ENCODE assay signal across 7 mouse cellular contexts in genomic region chr17:34118113-34118872, GRCm38 (mm10). TPM values are rescaled to one million over a fixed set of nuclear protein-coding genes. Genes with fewer than 3 reads are reported as not detected.
DNase-seq lines count a peak whose midpoint lies in the region; ATAC-seq and TF ChIP-seq lines count a peak whose summit lies in the region.

No protein-coding gene starts in this region.

- no peaks in the 10 kb centered on the region for H3K9me3 ChIP-seq in CH12.LX (replicated peaks; ENCODE audit: low read length)
- no peaks in the 10 kb centered on the region for H3K9me3 ChIP-seq in heart, embryonic 14.5 days (ENCODE audit: control insufficient read depth, low read length)
- H3K9me3 ChIP-seq in midbrain, embryonic 13.5 days = no peaks in the 10 kb centered on the region

- TF ChIP-seq CTCF in CH12.LX (conservative IDR thresholded peaks at IDR 0.05 in 1 of 2, IDR thresholded peaks at IDR 0.05 in 1 of 2; ENCODE audit: low read depth in 2 of 2, low read length in 2 of 2) = no peak
- TF ChIP-seq CTCF in testis, adult 2 months (IDR thresholded peaks at IDR 0.05; ENCODE audit: control insufficient read depth, insufficient read depth, insufficient replicate concordance, low read depth, low read length) = peak; percentile 9; the same call in 1 of the 2 replicates

- TF ChIP-seq RAD21 in CH12.LX (IDR thresholded peaks at IDR 0.05; ENCODE audit: low read depth, low read length) = no peak

- H3K27me3 ChIP-seq in CH12.LX (replicated peaks) = no peaks in the 10 kb centered on the region
- no peaks in the 10 kb centered on the region for H3K27me3 ChIP-seq in heart, embryonic 14.5 days (ENCODE audit: control insufficient read depth, insufficient read depth, low read length)
- H3K27me3 ChIP-seq in midbrain, embryonic 13.5 days = no peaks in the 10 kb centered on the region
- no peaks in the 10 kb centered on the region for H3K27me3 ChIP-seq in testis, adult 2 months (ENCODE audit: control insufficient read depth, insufficient read depth, low read length)

- ATAC-seq in heart, embryonic 14.5 days (ENCODE audit: insufficient number of reproducible peaks, insufficient read depth, low FRiP score, low read depth) = no peak
- ATAC-seq in midbrain, embryonic 13.5 days = no peak

- dilution Hi-C loops in CH12.LX (cut with MboI; ENCODE audit: extremely low pct_ligation_motif_present, extremely low pct_unique_long_range_greater_than_20kb, low sequenced_read_pairs) = no loop called here

- peak overlapping the region; percentile 97 for H3K9ac ChIP-seq in CH12.LX (ENCODE audit: insufficient read depth, low read depth)
- H3K9ac ChIP-seq in heart, embryonic 14.5 days (ENCODE audit: low read length) = peak overlapping the region; percentile 90
- H3K9ac ChIP-seq in midbrain, embryonic 13.5 days (replicated peaks) = peak overlapping the region; percentile 99

- no peak for TF ChIP-seq EP300 in CH12.LX (IDR thresholded peaks at IDR 0.05; ENCODE audit: low read length)

- DNase-seq in CH12.LX (ENCODE audit: extremely low read depth) = peak; percentile 58
- peak; percentile 61 for DNase-seq in Muller cell, postnatal 12 days (ENCODE audit: inconsistent ontology term)
- peak; percentile 51 for DNase-seq in embryo, embryonic 11 days
- DNase-seq in kidney, postnatal 4 days = peak; percentile 55 to 64

- H3K4me2 ChIP-seq in CH12.LX (ENCODE audit: insufficient read depth, low read depth, poor library complexity, severe bottlenecking) = peak overlapping the region; percentile 93; the same call in 1 of the 2 replicates
- peak overlapping the region; percentile 91 for H3K4me2 ChIP-seq in heart, embryonic 14.5 days (ENCODE audit: low read length)
- peak overlapping the region; percentile 98 for H3K4me2 ChIP-seq in midbrain, embryonic 13.5 days (replicated peaks)

- peaks cover 9 to 35% of the 10 kb centered on the region in 2 experiments; a peak in 3 of 4 replicates for H3K4me1 ChIP-seq in CH12.LX (ENCODE audit: control insufficient read depth in 1 of 2, insufficient read depth in 2 of 2)
- H3K4me1 ChIP-seq in heart, embryonic 14.5 days (ENCODE audit: control insufficient read depth in 2 of 2, insufficient read depth in 2 of 2, low read length in 2 of 2) = peaks cover 4 to 18% of the 10 kb centered on the region in 2 experiments; a peak in 3 of 4 replicates
- peaks cover 32% of the 10 kb centered on the region for H3K4me1 ChIP-seq in midbrain, embryonic 13.5 days (replicated peaks)
- peaks cover 11% of the 10 kb centered on the region for H3K4me1 ChIP-seq in testis, adult 2 months (ENCODE audit: control insufficient read depth, insufficient read depth, low read length)

- H3K4me3 ChIP-seq in CH12.LX (replicated peaks in 1 of 3; ENCODE audit: low read depth in 2 of 3, low read length in 2 of 3, poor library complexity in 1 of 3) = peak overlapping the region; percentile 88 to 100 (median 100)
- H3K4me3 ChIP-seq in heart, embryonic 14.5 days (ENCODE audit: control insufficient read depth in 1 of 2, insufficient read depth in 1 of 2, low read depth in 1 of 2, low read length in 2 of 2) = peak overlapping the region; percentile 87 to 90
- H3K4me3 ChIP-seq in midbrain, embryonic 13.5 days (replicated peaks) = peak overlapping the region; percentile 100
- peak overlapping the region; percentile 96 for H3K4me3 ChIP-seq in testis, adult 2 months (ENCODE audit: control insufficient read depth, low read depth, low read length)

- no peak for TF ChIP-seq POLR2A in CH12.LX (IDR thresholded peaks at IDR 0.05; ENCODE audit: low read depth, low read length)
- TF ChIP-seq POLR2A in testis, adult 2 months (IDR thresholded peaks at IDR 0.05; ENCODE audit: control insufficient read depth, low read depth, low read length) = peak; percentile 35; the same call in 1 of the 2 replicates

- peak overlapping the region; percentile 77 for H3K27ac ChIP-seq in CH12.LX (ENCODE audit: insufficient read depth, low read depth)
- peak overlapping the region; percentile 34 to 72; a peak in 3 of 4 replicates for H3K27ac ChIP-seq in heart, embryonic 14.5 days (replicated peaks in 1 of 2; ENCODE audit: control insufficient read depth in 1 of 2, insufficient read depth in 1 of 2, low read depth in 2 of 2, low read length in 2 of 2)
- H3K27ac ChIP-seq in midbrain, embryonic 13.5 days = peak overlapping the region; percentile 100
- H3K27ac ChIP-seq in testis, adult 2 months (ENCODE audit: control insufficient read depth, insufficient read depth, low read depth, low read length) = peak overlapping the region; percentile 95

- in situ Hi-C loops in CH12.LX (cut with MboI; ENCODE audit: low pct_ligation_motif_present, low pct_unique_long_range_greater_than_20kb, low sequenced_read_pairs) = no loop called here

- peaks cover 54 to 60% of the 10 kb centered on the region in 2 experiments for H3K36me3 ChIP-seq in CH12.LX (replicated peaks in 1 of 2; ENCODE audit: control insufficient read depth in 1 of 2, insufficient read depth in 1 of 2, low read length in 1 of 2)
- H3K36me3 ChIP-seq in heart, embryonic 14.5 days (ENCODE audit: control insufficient read depth, insufficient read depth, low read length) = peaks cover 57% of the 10 kb centered on the region
- peaks cover 50% of the 10 kb centered on the region for H3K36me3 ChIP-seq in midbrain, embryonic 13.5 days
- peaks cover 18% of the 10 kb centered on the region for H3K36me3 ChIP-seq in testis, adult 2 months (ENCODE audit: control insufficient read depth, insufficient read depth, low read length)

- WGBS in heart, embryonic 14.5 days = under 1% methylated on average over 56 of the region's 67 CpGs
- under 1% methylated on average over 67 of the region's 67 CpGs for WGBS in midbrain, embryonic 13.5 days

- peaks cover 56% of the 10 kb centered on the region for H3K79me2 ChIP-seq in CH12.LX (replicated peaks; ENCODE audit: control insufficient read depth, extremely low read depth, insufficient read depth, poor library complexity, severe bottlenecking)

TF ChIP-seq in CH12.LX, 34 proteins besides CTCF, POLR2A, EP300 and RAD21:
- TF ChIP-seq SIN3A (IDR thresholded peaks at IDR 0.05; ENCODE audit: low read length) = peak; percentile 1; the same call in 1 of the 2 replicates
- no peak for TF ChIP-seq UBTF (IDR thresholded peaks at IDR 0.05; ENCODE audit: low read depth, low read length)

RNA-seq across cellular contexts. Expression of gene H2-DMa, which starts 1.0 kb away (rescaled TPM):
- total RNA-seq in CH12.LX (2012; rRNA removed) (67.7 and 77.4 TPM in 2 replicates), CH12.LX (2014; rRNA removed) (114 and 119 TPM in 2 replicates)
- 82.5 and 112 TPM in 2 replicates for polyA plus RNA-seq in CH12.LX (2012; ENCODE audit: insufficient read length, low read depth)
- polyA plus RNA-seq in heart, embryonic 14.5 days (2014; fragmentation: Nextera tagmentation; extraction: Ambion mirVana) = 5.7 and 9.3 TPM in 2 replicates
- 13.1 and 15.3 TPM in 2 replicates for polyA plus RNA-seq in midbrain, embryonic 13.5 days (2015; fragmentation: Nextera tagmentation; extraction: Ambion mirVana)
- 33.8 and 40.7 TPM in 2 replicates for polyA plus RNA-seq in testis, adult 2 months (2012; rRNA removed)

RNA-seq across cellular contexts. Expression of gene Brd2, which starts 4.1 kb away (rescaled TPM):
- total RNA-seq in CH12.LX (2012; rRNA removed) (101 and 125 TPM in 2 replicates), CH12.LX (2014; rRNA removed) (137 and 141 TPM in 2 replicates)
- 247 and 252 TPM in 2 replicates for polyA plus RNA-seq in CH12.LX (2012; ENCODE audit: insufficient read length, low read depth)
- polyA plus RNA-seq in heart, embryonic 14.5 days (2014; fragmentation: Nextera tagmentation; extraction: Ambion mirVana) = 72.8 and 74.9 TPM in 2 replicates
- 128 and 147 TPM in 2 replicates for polyA plus RNA-seq in midbrain, embryonic 13.5 days (2015; fragmentation: Nextera tagmentation; extraction: Ambion mirVana)
- polyA plus RNA-seq in testis, adult 2 months (2012; rRNA removed) = 164 and 178 TPM in 2 replicates

RNA-seq across cellular contexts. Expression of gene H2-DMb2, which starts 24.8 kb away (rescaled TPM):
- total RNA-seq in CH12.LX (2012; rRNA removed) = 107 and 135 TPM in 2 replicates
- 173 and 199 TPM in 2 replicates for total RNA-seq in CH12.LX (2014; rRNA removed)
- 161 and 175 TPM in 2 replicates for polyA plus RNA-seq in CH12.LX (2012; ENCODE audit: insufficient read length, low read depth)
- polyA plus RNA-seq in heart, embryonic 14.5 days (2014; fragmentation: Nextera tagmentation; extraction: Ambion mirVana) = 0.32 and 0.36 TPM in 2 replicates
- polyA plus RNA-seq in midbrain, embryonic 13.5 days (2015; fragmentation: Nextera tagmentation; extraction: Ambion mirVana) = 0.14 and 0.32 TPM in 2 replicates
- polyA plus RNA-seq in testis, adult 2 months (2012; rRNA removed) = 0.27 and 0.41 TPM in 2 replicates

RNA-seq across cellular contexts. Expression of gene H2-Oa, which starts 26.2 kb away (rescaled TPM):
- total RNA-seq in CH12.LX (2012; rRNA removed) (16.1 and 21.5 TPM in 2 replicates), CH12.LX (2014; rRNA removed) (32.8 and 42.7 TPM in 2 replicates)
- polyA plus RNA-seq in CH12.LX (2012; ENCODE audit: insufficient read length, low read depth) = 30.5 and 40.4 TPM in 2 replicates
- polyA plus RNA-seq in heart, embryonic 14.5 days (2014; fragmentation: Nextera tagmentation; extraction: Ambion mirVana) = 0.78 TPM in 1 of 2 replicates, not detected in the other
- not detected in 2 replicates for polyA plus RNA-seq in midbrain, embryonic 13.5 days (2015; fragmentation: Nextera tagmentation; extraction: Ambion mirVana)
- 0.10 and 0.22 TPM in 2 replicates for polyA plus RNA-seq in testis, adult 2 months (2012; rRNA removed)

RNA-seq across cellular contexts. Expression of gene H2-DMb1, which starts 34.6 kb away (rescaled TPM):
- total RNA-seq in CH12.LX (2012; rRNA removed) = 60.7 and 67.0 TPM in 2 replicates
- 77.4 and 102 TPM in 2 replicates for total RNA-seq in CH12.LX (2014; rRNA removed)
- 147 and 149 TPM in 2 replicates for polyA plus RNA-seq in CH12.LX (2012; ENCODE audit: insufficient read length, low read depth)
- polyA plus RNA-seq in heart, embryonic 14.5 days (2014; fragmentation: Nextera tagmentation; extraction: Ambion mirVana) = 0.38 and 0.62 TPM in 2 replicates
- polyA plus RNA-seq in midbrain, embryonic 13.5 days (2015; fragmentation: Nextera tagmentation; extraction: Ambion mirVana) = 0.43 TPM in 1 of 2 replicates, not detected in the other
- polyA plus RNA-seq in testis, adult 2 months (2012; rRNA removed) = 8.0 and 9.5 TPM in 2 replicates

Comparison
In these comparisons a context has a peak if more than half of its experiments do, and no peak if none do; other contexts are left out.
1. RNA of gene H2-DMb2, which starts 24.8 kb away (polyA plus RNA-seq): 161 to 175 TPM in CH12.LX; 0.32 to 0.36 TPM in heart, embryonic 14.5 days, 0.14 to 0.32 TPM in midbrain, embryonic 13.5 days and 0.27 to 0.41 TPM in testis, adult 2 months; every median in the first group is over 100 times any median in the second.
2. Peak in every context shown above with its lines, with median percentiles within 50 percentile points of each other: DNase-seq, H3K27ac ChIP-seq, H3K4me2 ChIP-seq, H3K4me3 ChIP-seq and H3K9ac ChIP-seq.